Mouse (Mus musculus) kidney, adult 2 months (tissue): ENCODE measurements around the gene Me3. TPM values are rescaled to one million over a fixed set of nuclear protein-coding genes. Genes with fewer than 3 reads are reported as not detected.

Experiments used
- DNase-seq: peaks from one replicate; pipeline ENCODE4 v3.0.0; 2021
- H3K27ac ChIP-seq: fragments of 200-500 bp; 2 replicates; pipeline ENCODE4 v1.5.1; 2012; ENCODE audit warnings: low read depth, low read length, control low read depth, inconsistent platforms; ENCODE audit not compliant: insufficient read depth
- H3K27me3 ChIP-seq: fragments of 200-500 bp; replicated peaks from 2 replicates; pipeline ENCODE4 v1.6.1; 2012; ENCODE audit warnings: mild to moderate bottlenecking, moderate library complexity, low read length, inconsistent platforms; ENCODE audit not compliant: control insufficient read depth, insufficient read depth
- H3K36me3 ChIP-seq: fragments of 200-500 bp; 2 replicates; pipeline ENCODE4 v1.6.1; 2012; ENCODE audit warnings: mild to moderate bottlenecking, moderate library complexity, low read length, inconsistent platforms; ENCODE audit not compliant: control insufficient read depth, insufficient read depth
- H3K4me1 ChIP-seq: fragments of 200-500 bp; 2 replicates; pipeline ENCODE4 v1.6.1; 2011; ENCODE audit warnings: low read length; ENCODE audit not compliant: control insufficient read depth, insufficient read depth
- H3K4me3 ChIP-seq: fragments of 200-500 bp; 2 replicates; pipeline ENCODE4 v1.5.1; 2011; ENCODE audit warnings: mild to moderate bottlenecking, low read depth, low read length, control low read depth; ENCODE audit not compliant: insufficient read depth
- CTCF ChIP-seq: fragments of 200-500 bp; conservative IDR thresholded peaks from 2 replicates; pipeline ENCODE4 v1.5.1; 2011; ENCODE audit warnings: low read depth, mild to moderate bottlenecking, control low read depth, low read length, moderate library complexity, mixed read lengths; ENCODE audit not compliant: insufficient read depth, insufficient read length
- POLR2A ChIP-seq: fragments of 200-500 bp; IDR thresholded peaks from one replicate; pipeline ENCODE4 v1.6.1; 2011; ENCODE audit warnings: low read depth, low read length, control low read depth
- WGBS: fragments of 180-500 bp; shearing (Covaris S2); methylation state at CpG from one replicate; pipeline ENCODE4 v1.1.7; 2018; 5-methylcytosine and 5-hydroxymethylcytosine counted together
- polyA plus RNA-seq: library from polyadenylated mRNA; depleted of rRNA; stranded (reverse); fragments of >200 nt; gene quantifications from 2 replicates; pipeline ENCODE4 v1.2.3, GENCODE M21; 2012; rRNA removed

Me3 gene
- polyA plus RNA-seq, 1 experiment = 89.3 TPM

GRCm38 (mm10) chr7:89903007-89903406 is 270.8 kb downstream of the Me3 start:
- Histone ChIP-seq H3K4me3 (no peak overlapping the region), H3K27me3 (no peaks in the 10 kb centered on the region), H3K4me1 (no peaks in the 10 kb centered on the region), H3K27ac (no peak overlapping the region), H3K36me3 (no peaks in the 10 kb centered on the region)
- no peak for DNase-seq
- TF ChIP-seq POLR2A (no peak), CTCF (no peak)
- 83% methylated on average over 8 of the region's 8 CpGs for WGBS

DNA sequence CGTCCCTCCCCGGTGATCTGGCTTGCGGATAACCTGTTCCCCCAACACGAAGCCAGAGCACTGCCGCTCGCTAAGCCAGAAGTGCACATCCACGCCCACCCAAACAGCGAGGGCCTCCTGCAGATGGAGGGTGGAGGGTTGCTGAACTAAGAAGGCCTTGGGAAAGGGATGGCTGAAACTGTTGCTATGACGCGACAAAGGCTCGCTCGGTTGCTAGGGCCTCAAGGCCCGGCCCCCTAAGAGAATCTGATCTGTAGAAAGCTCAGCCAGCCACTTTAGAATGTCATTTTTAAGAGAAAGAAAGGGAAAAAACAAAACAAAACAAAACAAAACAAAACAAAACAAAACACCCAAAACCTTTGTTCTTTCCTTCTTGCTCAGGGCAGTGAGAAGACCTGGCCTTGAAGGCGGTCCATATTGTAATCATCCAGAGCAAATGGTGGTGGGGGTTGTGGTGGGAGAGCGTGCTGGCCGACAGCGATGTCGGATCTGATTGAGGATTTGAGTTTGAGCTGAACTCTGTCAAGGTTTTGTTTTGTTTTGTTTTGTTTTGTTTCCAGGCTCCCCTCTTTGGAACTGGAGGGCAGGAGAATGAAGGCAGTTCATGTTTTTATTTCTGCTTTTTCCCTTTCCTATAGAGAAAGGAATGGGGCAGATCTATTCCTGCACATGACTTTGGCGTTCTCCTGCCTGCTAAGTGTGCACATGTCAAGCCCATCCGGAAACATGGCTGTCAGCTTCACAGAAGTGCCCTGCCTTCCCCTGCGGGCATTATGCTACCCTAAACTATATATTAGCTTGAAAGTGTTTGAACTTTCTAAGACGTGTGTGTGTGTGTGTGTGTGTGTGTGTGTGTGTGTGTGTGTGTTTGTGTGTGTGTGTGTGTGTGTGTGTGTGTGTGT is 271.5 kb downstream of the Me3 start, which contains the start of gene Ccdc81:
Gene Ccdc81, minus strand, starts transcription at position 188 of the 902 bp plus-strand sequence.
- no peak for DNase-seq
- TF ChIP-seq POLR2A = no peak
- no peak for TF ChIP-seq CTCF
- Histone ChIP-seq H3K36me3 (no peaks in the 10 kb centered on the region), H3K4me1 (no peaks in the 10 kb centered on the region), H3K27ac (no peak within 1 kb of the TSS), H3K27me3 (no peaks in the 10 kb centered on the region), H3K4me3 (no peak within 1 kb of the TSS)
- WGBS = 41% methylated on average over 22 of the region's 22 CpGs

Other genes with a start within 250 kb of the Me3 start
- gene Tmem135, start 228.2 kb upstream of the Me3 start, polyA plus RNA-seq = 53.6 and 100 TPM in 2 replicates
- gene Fzd4, start 228.0 kb upstream of the Me3 start, polyA plus RNA-seq = 28.7 and 31.2 TPM in 2 replicates
- gene Prss23, start 105.2 kb upstream of the Me3 start, polyA plus RNA-seq = 136 and 138 TPM in 2 replicates